Mouse (Mus musculus) thymus, adult 2 months (tissue): Measurements from ENCODE around the gene Il22.

Experiments used
- CTCF ChIP-seq: fragments of 200-500 bp; IDR thresholded peaks from 2 replicates; pipeline ENCODE4 v1.5.1; 2012; ENCODE audit warnings: mild to moderate bottlenecking, control low read depth, low read length, moderate library complexity, borderline replicate concordance; ENCODE audit not compliant: control insufficient read depth, poor library complexity, insufficient read depth; ENCODE audit errors: extremely low read depth
- POLR2A ChIP-seq: fragments of 200-500 bp; IDR thresholded peaks from 2 replicates; pipeline ENCODE4 v1.6.1; 2012; ENCODE audit warnings: mild to moderate bottlenecking, low read length, control low read depth, moderate library complexity; ENCODE audit not compliant: control insufficient read depth, poor library complexity, insufficient read depth; ENCODE audit errors: extremely low read depth

GRCm38 (mm10) chr10:118204642-118205041 lies at the start of gene Il22:
- no peak for TF ChIP-seq CTCF
- TF ChIP-seq POLR2A, result no peak
